Mouse (Mus musculus): ENCODE results near the gene Unc93b1. TPM values are rescaled to one million over a fixed set of nuclear protein-coding genes. Genes with fewer than 3 reads are reported as not detected.

The Unc93b1 gene
- polyA plus RNA-seq, 1 experiment from 2014 or later = 19.8 TPM

DNA sequence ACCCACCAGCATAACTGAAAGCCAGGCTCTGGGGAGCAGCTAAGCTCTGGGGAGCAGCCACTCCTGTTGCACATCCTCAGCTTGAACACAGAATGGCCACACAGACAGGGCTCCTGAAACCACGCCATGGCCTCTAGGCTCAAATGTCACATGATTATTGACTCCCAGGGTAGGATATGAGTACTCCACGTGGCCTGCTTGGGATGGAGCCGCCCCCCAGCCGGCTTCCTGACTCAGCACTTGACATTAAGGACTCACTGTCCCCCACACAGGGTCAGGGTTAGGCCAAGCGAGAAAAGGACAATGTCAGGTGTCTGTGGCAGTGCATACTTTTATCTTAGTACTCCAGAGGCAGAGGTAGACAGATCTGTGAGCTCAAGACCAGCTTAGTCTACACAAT, 24.8 kb upstream of the Unc93b1 start:
- Histone ChIP-seq H3K9ac (ENCODE audit: low read length) (no peak overlapping the region), H3K9me3 (replicated peaks; ENCODE audit: control insufficient read depth, low read length) (no peaks in the 10 kb centered on the region), H3K36me3 (ENCODE audit: control insufficient read depth, insufficient read depth) (peaks cover 26% of the 10 kb centered on the region), H3K4me2 (ENCODE audit: low read depth, low read length) (no peak overlapping the region), H3K27ac (ENCODE audit: low read length) (no peak overlapping the region), H3K27me3 (ENCODE audit: control insufficient read depth, insufficient read depth, low read length) (no peaks in the 10 kb centered on the region), H3K4me3 (ENCODE audit: low read length) (no peak overlapping the region), H3K4me1 (ENCODE audit: control insufficient read depth, insufficient read depth, low read length) (peaks cover 24% of the 10 kb centered on the region)
- WGBS = 74% methylated on average over 5 of the region's 5 CpGs
- ATAC-seq (replicated peaks; ENCODE audit: extremely low read depth, insufficient read depth, low FRiP score) = no peak

- Histone ChIP-seq H3K9me3 (replicated peaks; ENCODE audit: control insufficient read depth, low read length) (no peaks in the 10 kb centered on the region), H3K4me3 (ENCODE audit: low read length) (peak within 1 kb of the TSS; percentile 65), H3K36me3 (ENCODE audit: control insufficient read depth, insufficient read depth) (peaks cover 26% of the 10 kb centered on the region), H3K27ac (ENCODE audit: low read length) (peak within 1 kb of the TSS; percentile 85), H3K27me3 (ENCODE audit: control insufficient read depth, insufficient read depth, low read length) (no peaks in the 10 kb centered on the region), H3K4me2 (ENCODE audit: low read depth, low read length) (peak within 1 kb of the TSS; percentile 94), H3K9ac (ENCODE audit: low read length) (peak within 1 kb of the TSS; percentile 80), H3K4me1 (ENCODE audit: control insufficient read depth, insufficient read depth, low read length) (peaks cover 17% of the 10 kb centered on the region)
- peak; percentile 96 for ATAC-seq (replicated peaks; ENCODE audit: extremely low read depth, insufficient read depth, low FRiP score)
- WGBS = under 1% methylated on average over 43 of the region's 43 CpGs
Measured at GRCm38 (mm10) chr19:3912337-3913204, 22.4 kb upstream of the Unc93b1 start, which contains the start of gene Ndufs8. TSS of gene Ndufs8 (minus strand) at chr19:3912774.

DNA sequence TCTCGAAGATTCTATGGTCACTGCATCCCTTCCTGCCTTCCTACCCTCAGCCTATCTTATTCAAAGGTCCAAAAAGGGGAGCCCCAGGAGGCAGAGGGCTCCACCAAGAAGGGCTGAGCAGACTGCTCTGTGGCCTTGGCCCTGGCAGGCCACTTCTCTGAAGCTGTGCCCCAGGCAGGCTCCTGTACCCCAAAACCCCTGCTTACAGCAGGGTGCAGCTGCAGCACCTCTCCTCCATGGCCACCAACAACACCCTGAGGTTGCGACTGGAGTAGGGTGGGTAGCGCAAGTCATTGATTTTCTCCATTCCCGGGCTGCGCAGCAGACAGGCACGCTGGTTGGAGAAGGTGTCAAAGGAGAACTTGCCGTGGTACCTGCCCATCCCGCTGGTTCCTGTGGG, 21.3 kb upstream of the Unc93b1 start:
- ATAC-seq (replicated peaks; ENCODE audit: extremely low read depth, insufficient read depth, low FRiP score) = no peak

GRCm38 (mm10) chr19:3914535-3914934, 20.5 kb upstream of the Unc93b1 start:
- Histone ChIP-seq H3K4me3 (ENCODE audit: low read length) (no peak overlapping the region), H3K9me3 (replicated peaks; ENCODE audit: control insufficient read depth, low read length) (no peaks in the 10 kb centered on the region), H3K4me2 (ENCODE audit: low read depth, low read length) (no peak overlapping the region), H3K27me3 (ENCODE audit: control insufficient read depth, insufficient read depth, low read length) (no peaks in the 10 kb centered on the region), H3K36me3 (ENCODE audit: control insufficient read depth, insufficient read depth) (peaks cover 13% of the 10 kb centered on the region), H3K27ac (ENCODE audit: low read length) (no peak overlapping the region), H3K9ac (ENCODE audit: low read length) (no peak overlapping the region), H3K4me1 (ENCODE audit: control insufficient read depth, insufficient read depth, low read length) (peaks cover 14% of the 10 kb centered on the region)
- ATAC-seq (replicated peaks; ENCODE audit: extremely low read depth, insufficient read depth, low FRiP score) = no peak
- 83% methylated on average over 5 of the region's 5 CpGs for WGBS

More for the DNA sequence above, 21.3 kb upstream of the Unc93b1 start:
- Histone ChIP-seq H3K9me3 (replicated peaks; ENCODE audit: control insufficient read depth, low read length) (no peaks in the 10 kb centered on the region), H3K4me3 (ENCODE audit: low read length) (peak overlapping the region; percentile 65), H3K27me3 (ENCODE audit: control insufficient read depth, insufficient read depth, low read length) (no peaks in the 10 kb centered on the region), H3K36me3 (ENCODE audit: control insufficient read depth, insufficient read depth) (peaks cover 20% of the 10 kb centered on the region), H3K4me1 (ENCODE audit: control insufficient read depth, insufficient read depth, low read length) (peaks cover 14% of the 10 kb centered on the region), H3K9ac (ENCODE audit: low read length) (peak overlapping the region; percentile 73), H3K27ac (ENCODE audit: low read length) (peak overlapping the region; percentile 85), H3K4me2 (ENCODE audit: low read depth, low read length) (peak overlapping the region; percentile 94)
- WGBS = 83% methylated on average over 8 of the region's 8 CpGs

DNA sequence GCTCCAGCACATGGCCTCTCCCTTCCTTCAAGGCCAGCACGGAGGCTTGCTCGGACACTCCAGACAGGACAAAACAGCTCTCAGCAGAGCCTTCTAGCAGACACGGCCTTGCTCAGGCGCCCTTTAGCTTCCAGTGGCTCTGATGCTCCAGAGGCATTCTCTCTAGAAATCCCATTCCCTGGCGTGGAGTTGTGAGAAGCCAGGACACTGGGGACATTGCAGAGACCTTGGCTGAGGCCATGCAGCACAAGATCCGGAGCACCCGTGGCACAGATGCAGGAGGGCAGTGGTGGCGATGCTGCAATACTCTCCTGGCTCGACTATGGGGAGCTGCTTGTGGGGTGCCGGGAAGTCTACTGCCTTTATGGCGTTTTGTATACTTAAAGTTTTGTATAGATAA, 18.3 kb upstream of the Unc93b1 start:
- H3K27ac ChIP-seq (ENCODE audit: low read length) = no peak overlapping the region
- H3K36me3 ChIP-seq (ENCODE audit: control insufficient read depth, insufficient read depth) = no peaks in the 10 kb centered on the region
- ATAC-seq (replicated peaks; ENCODE audit: extremely low read depth, insufficient read depth, low FRiP score) = no peak
- H3K4me2 ChIP-seq (ENCODE audit: low read depth, low read length) = no peak overlapping the region
- no peaks in the 10 kb centered on the region for H3K27me3 ChIP-seq (ENCODE audit: control insufficient read depth, insufficient read depth, low read length)
- 72% methylated on average over 11 of the region's 11 CpGs for WGBS
- no peak overlapping the region for H3K4me3 ChIP-seq (ENCODE audit: low read length)
- H3K9me3 ChIP-seq (replicated peaks; ENCODE audit: control insufficient read depth, low read length) = no peaks in the 10 kb centered on the region
- H3K4me1 ChIP-seq (ENCODE audit: control insufficient read depth, insufficient read depth, low read length) = peaks cover 11% of the 10 kb centered on the region
- H3K9ac ChIP-seq (ENCODE audit: low read length) = no peak overlapping the region

DNA sequence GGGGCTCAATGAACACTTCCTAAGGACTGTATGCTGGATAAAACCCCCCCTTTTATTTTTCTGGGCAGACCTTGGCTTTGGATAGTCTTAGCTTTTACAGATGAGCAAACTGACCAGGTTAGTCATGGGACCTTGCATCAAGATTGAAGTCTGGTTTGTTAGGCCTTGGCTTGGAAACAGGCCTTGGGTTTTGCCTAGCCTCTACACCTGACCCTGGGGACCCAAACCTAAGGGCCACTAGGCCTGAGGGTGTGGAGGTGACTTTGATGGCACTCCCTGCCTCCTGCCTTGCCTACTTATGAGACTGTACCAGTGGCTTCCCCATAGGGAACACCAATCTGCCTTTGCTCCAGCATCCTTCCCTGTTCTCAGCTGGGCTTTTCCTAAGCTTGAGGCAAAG, 15.1 kb upstream of the Unc93b1 start:
- no peak overlapping the region for H3K4me2 ChIP-seq (ENCODE audit: low read depth, low read length)
- H3K4me3 ChIP-seq (ENCODE audit: low read length) = no peak overlapping the region
- no peak overlapping the region for H3K27ac ChIP-seq (ENCODE audit: low read length)
- H3K9me3 ChIP-seq (replicated peaks; ENCODE audit: control insufficient read depth, low read length) = no peaks in the 10 kb centered on the region
- ATAC-seq (replicated peaks; ENCODE audit: extremely low read depth, insufficient read depth, low FRiP score) = no peak
- H3K36me3 ChIP-seq (ENCODE audit: control insufficient read depth, insufficient read depth) = no peaks in the 10 kb centered on the region
- H3K9ac ChIP-seq (ENCODE audit: low read length) = no peak overlapping the region
- no peaks in the 10 kb centered on the region for H3K27me3 ChIP-seq (ENCODE audit: control insufficient read depth, insufficient read depth, low read length)
- peaks cover 6% of the 10 kb centered on the region; the same call in 1 of the 2 replicates for H3K4me1 ChIP-seq (ENCODE audit: control insufficient read depth, insufficient read depth, low read length)

DNA sequence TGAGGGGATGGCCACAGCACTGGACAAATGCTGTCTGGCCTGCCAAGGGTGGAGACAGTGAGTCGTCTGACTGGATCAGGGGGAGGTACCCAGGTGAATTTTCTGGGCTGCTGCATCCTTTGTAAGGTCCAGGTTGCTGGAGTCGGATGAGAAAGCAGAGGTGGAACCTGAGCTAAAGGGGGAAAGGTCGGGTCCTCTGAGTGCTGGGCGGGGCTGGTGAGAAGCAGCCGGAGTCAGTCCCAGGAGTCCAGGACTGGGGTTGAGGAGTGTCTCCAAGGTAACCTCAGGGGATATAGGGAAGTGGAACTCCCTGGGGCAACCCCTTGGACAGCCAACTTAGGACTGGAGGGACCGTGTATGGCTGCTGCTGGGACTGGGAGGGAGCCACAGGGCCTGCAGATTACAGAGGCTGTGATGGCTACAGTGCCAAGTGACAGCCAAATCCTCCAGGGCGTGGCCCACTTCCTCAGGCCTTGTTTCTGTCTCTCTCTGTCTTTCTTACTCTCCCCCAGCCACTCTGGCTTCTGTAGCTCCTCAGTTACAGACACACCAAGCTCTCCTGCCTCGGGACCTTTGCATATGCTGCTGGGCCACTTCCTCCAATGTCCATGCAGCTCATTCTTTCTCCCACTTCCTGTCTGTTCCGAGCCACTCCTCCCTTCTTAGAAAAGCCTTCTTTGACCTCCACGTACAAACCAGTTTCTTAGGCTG, 12.2 kb upstream of the Unc93b1 start:
- Histone ChIP-seq H3K27ac (ENCODE audit: low read length) (peak overlapping the region; percentile 49; the same call in 1 of the 2 replicates), H3K36me3 (ENCODE audit: control insufficient read depth, insufficient read depth) (no peaks in the 10 kb centered on the region), H3K4me1 (ENCODE audit: control insufficient read depth, insufficient read depth, low read length) (peaks cover 6% of the 10 kb centered on the region; the same call in 1 of the 2 replicates), H3K4me3 (ENCODE audit: low read length) (no peak overlapping the region), H3K27me3 (ENCODE audit: control insufficient read depth, insufficient read depth, low read length) (no peaks in the 10 kb centered on the region), H3K4me2 (ENCODE audit: low read depth, low read length) (no peak overlapping the region), H3K9me3 (replicated peaks; ENCODE audit: control insufficient read depth, low read length) (no peaks in the 10 kb centered on the region), H3K9ac (ENCODE audit: low read length) (no peak overlapping the region)
- 57% methylated on average over 10 of the region's 10 CpGs for WGBS
- no peak for ATAC-seq (replicated peaks; ENCODE audit: extremely low read depth, insufficient read depth, low FRiP score)

GRCm38 (mm10) chr19:3923586-3923985, 11.4 kb upstream of the Unc93b1 start:
- Histone ChIP-seq H3K4me3 (ENCODE audit: low read length) (no peak overlapping the region), H3K9me3 (replicated peaks; ENCODE audit: control insufficient read depth, low read length) (no peaks in the 10 kb centered on the region), H3K4me2 (ENCODE audit: low read depth, low read length) (no peak overlapping the region), H3K4me1 (ENCODE audit: control insufficient read depth, insufficient read depth, low read length) (peaks cover 6% of the 10 kb centered on the region; the same call in 1 of the 2 replicates), H3K9ac (ENCODE audit: low read length) (no peak overlapping the region), H3K27me3 (ENCODE audit: control insufficient read depth, insufficient read depth, low read length) (no peaks in the 10 kb centered on the region), H3K27ac (ENCODE audit: low read length) (peak overlapping the region; percentile 49), H3K36me3 (ENCODE audit: control insufficient read depth, insufficient read depth) (no peaks in the 10 kb centered on the region)
- WGBS = 51% methylated on average over 13 of the region's 13 CpGs
- no peak for ATAC-seq (replicated peaks; ENCODE audit: extremely low read depth, insufficient read depth, low FRiP score)

- Histone ChIP-seq H3K4me1 (ENCODE audit: control insufficient read depth, insufficient read depth, low read length) (peaks cover 11% of the 10 kb centered on the region; the same call in 1 of the 2 replicates), H3K27me3 (ENCODE audit: control insufficient read depth, insufficient read depth, low read length) (no peaks in the 10 kb centered on the region), H3K27ac (ENCODE audit: low read length) (peak overlapping the region; percentile 25; the same call in 1 of the 2 replicates), H3K4me2 (ENCODE audit: low read depth, low read length) (no peak overlapping the region), H3K9ac (ENCODE audit: low read length) (no peak overlapping the region), H3K9me3 (replicated peaks; ENCODE audit: control insufficient read depth, low read length) (no peaks in the 10 kb centered on the region), H3K36me3 (ENCODE audit: control insufficient read depth, insufficient read depth) (no peaks in the 10 kb centered on the region), H3K4me3 (ENCODE audit: low read length) (no peak overlapping the region)
- WGBS = 63% methylated on average over 8 of the region's 8 CpGs
- ATAC-seq (replicated peaks; ENCODE audit: extremely low read depth, insufficient read depth, low FRiP score) = no peak
Measured at GRCm38 (mm10) chr19:3924190-3924589, 10.8 kb upstream of the Unc93b1 start.

Measured in heart, embryonic 16.5 days (tissue).